Mouse (Mus musculus): ENCODE data around the gene Trdmt1. TPM values are rescaled to one million over a fixed set of nuclear protein-coding genes. Genes with fewer than 3 reads are reported as not detected.

Trdmt1 gene
- total and polyA plus RNA-seq, 2 experiments from 2014 or later = 10.3 to 19.0 TPM

DNA sequence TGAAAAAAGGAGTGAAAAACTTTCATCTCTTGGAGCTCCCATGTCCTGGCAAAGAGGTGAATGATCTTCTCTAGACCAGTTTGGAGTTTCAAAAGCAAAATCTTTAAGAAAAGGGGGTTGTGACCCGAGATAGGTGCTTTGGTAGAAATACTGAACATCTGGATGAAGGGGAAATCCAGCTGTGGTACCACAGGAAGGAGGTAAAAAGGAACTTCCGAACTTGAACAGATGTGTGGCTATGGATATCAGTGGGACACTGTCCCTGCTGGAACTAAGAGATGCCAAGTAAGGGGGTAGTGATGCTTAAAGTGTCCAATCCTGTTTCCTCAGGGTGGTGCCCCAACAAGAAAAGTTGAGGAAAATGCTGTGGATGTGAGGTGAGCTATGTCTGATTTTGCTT lies 25.7 kb upstream of the Trdmt1 start:
- ATAC-seq (ENCODE audit: insufficient read depth, low read depth) (no peak), DNase-seq (ENCODE audit: low spot score) (no peak)
- Histone ChIP-seq H3K36me3 (replicated peaks; ENCODE audit: control insufficient read depth, insufficient read depth, low read length) (no peaks in the 10 kb centered on the region), H3K4me2 (ENCODE audit: low read depth, low read length) (no peak overlapping the region), H3K27ac (ENCODE audit: low read depth) (no peak overlapping the region), H3K4me3 (ENCODE audit: low read depth, low read length) (no peak overlapping the region), H3K9ac (replicated peaks; ENCODE audit: low read depth, low read length) (no peak overlapping the region), H3K9me3 (replicated peaks; ENCODE audit: control insufficient read depth, low read length) (no peaks in the 10 kb centered on the region), H3K27me3 (ENCODE audit: control insufficient read depth, insufficient read depth, low read length) (no peaks in the 10 kb centered on the region), H3K4me1 (ENCODE audit: control insufficient read depth, insufficient read depth) (peaks cover 10% of the 10 kb centered on the region)
- TF ChIP-seq EP300 (IDR thresholded peaks at IDR 0.05; ENCODE audit: low read depth) = no peak
- 68% methylated on average over 2 of the region's 2 CpGs for WGBS

DNA sequence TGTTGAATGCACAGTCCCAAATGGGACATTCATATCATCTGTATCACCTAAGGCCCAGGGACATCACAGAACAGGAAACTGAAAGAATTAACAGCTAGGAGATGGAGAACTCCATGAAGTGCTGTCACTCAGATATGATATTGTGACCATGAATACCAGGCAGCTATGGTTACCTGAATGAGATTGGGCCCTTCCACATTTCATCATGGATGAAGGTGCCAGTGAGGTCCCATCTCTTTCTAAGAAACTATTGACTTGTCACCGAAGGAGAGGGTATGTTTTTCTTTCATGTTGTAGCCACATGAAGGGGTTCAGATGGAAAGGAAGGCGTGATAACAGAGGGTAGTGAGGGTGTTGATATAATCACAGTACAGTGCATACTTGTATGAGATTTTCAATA lies 15.9 kb upstream of the Trdmt1 start:
- Histone ChIP-seq H3K27ac (ENCODE audit: low read depth) (no peak overlapping the region), H3K9ac (replicated peaks; ENCODE audit: low read depth, low read length) (no peak overlapping the region), H3K4me2 (ENCODE audit: low read depth, low read length) (no peak overlapping the region), H3K27me3 (ENCODE audit: control insufficient read depth, insufficient read depth, low read length) (no peaks in the 10 kb centered on the region), H3K4me1 (ENCODE audit: control insufficient read depth, insufficient read depth) (no peaks in the 10 kb centered on the region), H3K9me3 (replicated peaks; ENCODE audit: control insufficient read depth, low read length) (no peaks in the 10 kb centered on the region), H3K4me3 (ENCODE audit: low read depth, low read length) (no peak overlapping the region), H3K36me3 (replicated peaks; ENCODE audit: control insufficient read depth, insufficient read depth, low read length) (no peaks in the 10 kb centered on the region)
- DNase-seq (ENCODE audit: low spot score) = no peak
- TF ChIP-seq EP300 (IDR thresholded peaks at IDR 0.05; ENCODE audit: low read depth) = no peak
- no peak for TF ChIP-seq CTCF (IDR thresholded peaks at IDR 0.05; ENCODE audit: low read depth)
- ATAC-seq (ENCODE audit: insufficient read depth, low read depth) = no peak
- WGBS = 68% methylated on average over 2 of the region's 2 CpGs

DNA sequence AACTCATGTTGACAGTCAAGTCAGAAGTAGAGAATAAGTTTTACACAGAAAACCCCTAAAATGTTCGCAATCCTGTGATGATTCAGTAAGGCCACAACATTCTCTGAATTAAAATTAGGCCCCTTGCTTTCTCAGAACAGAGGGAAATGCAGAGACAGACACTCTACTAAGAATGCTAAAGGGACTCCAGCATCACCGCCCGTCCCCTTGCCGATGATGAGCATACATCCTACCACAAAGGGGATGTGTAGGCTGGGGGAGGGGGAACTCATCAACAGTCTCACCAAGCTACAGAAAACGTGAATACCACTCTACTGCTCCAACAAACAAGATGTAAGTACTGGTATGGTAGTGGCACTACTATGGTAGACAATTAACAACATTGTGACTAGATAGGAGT lies 15.3 kb upstream of the Trdmt1 start:
- no peak overlapping the region for H3K4me3 ChIP-seq (ENCODE audit: low read depth, low read length)
- 82% methylated on average over 5 of the region's 5 CpGs for WGBS
- H3K36me3 ChIP-seq (replicated peaks; ENCODE audit: control insufficient read depth, insufficient read depth, low read length) = no peaks in the 10 kb centered on the region
- TF ChIP-seq CTCF (IDR thresholded peaks at IDR 0.05; ENCODE audit: low read depth) = no peak
- TF ChIP-seq EP300 (IDR thresholded peaks at IDR 0.05; ENCODE audit: low read depth) = no peak
- ATAC-seq (ENCODE audit: insufficient read depth, low read depth) = no peak
- no peaks in the 10 kb centered on the region for H3K4me1 ChIP-seq (ENCODE audit: control insufficient read depth, insufficient read depth)
- H3K27ac ChIP-seq (ENCODE audit: low read depth) = no peak overlapping the region
- no peak overlapping the region for H3K9ac ChIP-seq (replicated peaks; ENCODE audit: low read depth, low read length)
- no peaks in the 10 kb centered on the region for H3K9me3 ChIP-seq (replicated peaks; ENCODE audit: control insufficient read depth, low read length)
- no peak for DNase-seq (ENCODE audit: low spot score)
- no peak overlapping the region for H3K4me2 ChIP-seq (ENCODE audit: low read depth, low read length)
- no peaks in the 10 kb centered on the region for H3K27me3 ChIP-seq (ENCODE audit: control insufficient read depth, insufficient read depth, low read length)

DNA sequence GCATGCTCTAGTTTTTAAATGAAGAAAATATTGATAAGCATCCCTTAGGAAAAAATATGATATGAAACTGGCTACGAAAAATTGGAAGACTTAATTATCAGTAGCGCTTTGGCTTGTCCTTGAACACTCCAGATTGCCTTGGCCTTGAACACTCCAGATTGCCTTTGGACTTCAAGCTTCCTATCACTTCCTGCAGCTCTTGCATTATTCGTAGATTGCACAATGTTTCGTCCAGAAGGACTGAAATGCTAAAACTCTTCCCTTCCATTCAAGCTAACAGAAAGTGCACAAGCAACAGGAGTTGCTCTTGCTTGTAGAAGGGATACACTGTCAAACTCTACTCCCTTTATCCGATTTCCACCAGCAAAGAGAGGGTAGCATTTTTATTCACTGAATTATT lies 14.8 kb upstream of the Trdmt1 start:
- H3K9ac ChIP-seq (replicated peaks; ENCODE audit: low read depth, low read length) = no peak overlapping the region
- TF ChIP-seq EP300 (IDR thresholded peaks at IDR 0.05; ENCODE audit: low read depth) = no peak
- 57% methylated on average over 5 of the region's 5 CpGs for WGBS
- H3K27ac ChIP-seq (ENCODE audit: low read depth) = peak overlapping the region; percentile 67; the same call in 1 of the 2 replicates
- no peaks in the 10 kb centered on the region for H3K36me3 ChIP-seq (replicated peaks; ENCODE audit: control insufficient read depth, insufficient read depth, low read length)
- DNase-seq (ENCODE audit: low spot score) (no peak), ATAC-seq (ENCODE audit: insufficient read depth, low read depth) (no peak)
- H3K27me3 ChIP-seq (ENCODE audit: control insufficient read depth, insufficient read depth, low read length) = no peaks in the 10 kb centered on the region
- H3K4me2 ChIP-seq (ENCODE audit: low read depth, low read length) = no peak overlapping the region
- H3K4me1 ChIP-seq (ENCODE audit: control insufficient read depth, insufficient read depth) = no peaks in the 10 kb centered on the region
- H3K9me3 ChIP-seq (replicated peaks; ENCODE audit: control insufficient read depth, low read length) = no peaks in the 10 kb centered on the region
- H3K4me3 ChIP-seq (ENCODE audit: low read depth, low read length) = no peak overlapping the region

DNA sequence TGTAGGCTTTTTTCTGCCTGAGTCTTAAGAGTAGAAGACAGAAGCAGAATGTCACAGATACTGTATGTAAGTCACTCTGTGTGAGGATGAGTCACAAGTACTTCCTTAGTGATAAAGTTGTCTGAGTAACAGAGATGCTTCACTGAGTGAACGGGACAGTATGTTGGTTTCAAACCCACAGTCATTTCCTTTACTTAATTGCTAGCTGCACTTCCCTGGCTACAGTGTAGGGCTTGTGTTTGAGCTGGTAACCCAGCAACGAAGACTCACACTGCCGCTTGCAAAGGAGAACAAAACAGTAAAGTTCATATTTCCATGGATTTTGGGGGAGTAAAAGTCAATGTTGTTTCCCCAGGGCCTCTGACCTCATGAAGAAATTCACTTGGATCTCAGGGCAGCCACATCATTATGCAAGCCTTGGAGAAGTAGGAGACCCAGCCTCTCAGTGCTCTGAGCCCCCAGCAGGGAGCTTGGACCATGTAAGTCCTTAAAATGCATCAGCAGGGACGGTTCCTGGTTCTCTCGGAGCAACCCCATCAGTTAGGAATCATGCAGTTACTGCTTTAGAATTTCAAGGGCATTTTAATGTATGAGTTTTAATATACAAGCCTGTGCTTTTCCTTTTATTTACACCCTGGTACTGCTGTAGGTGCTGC lies 14.3 kb upstream of the Trdmt1 start:
- H3K9me3 ChIP-seq (replicated peaks; ENCODE audit: control insufficient read depth, low read length) = no peaks in the 10 kb centered on the region
- ATAC-seq (ENCODE audit: insufficient read depth, low read depth) (peak; percentile 68), DNase-seq (ENCODE audit: low spot score) (peak; percentile 50)
- 37% methylated on average over 5 of the region's 5 CpGs for WGBS
- peak overlapping the region; percentile 67 for H3K27ac ChIP-seq (ENCODE audit: low read depth)
- H3K4me1 ChIP-seq (ENCODE audit: control insufficient read depth, insufficient read depth) = 0 out of 2 replicates have a peak, but pooled peaks cover 4% of the 10 kb centered on the region
- no peak for TF ChIP-seq CTCF (IDR thresholded peaks at IDR 0.05; ENCODE audit: low read depth)
- no peak for TF ChIP-seq EP300 (IDR thresholded peaks at IDR 0.05; ENCODE audit: low read depth)
- no peak overlapping the region for H3K4me3 ChIP-seq (ENCODE audit: low read depth, low read length)
- no peaks in the 10 kb centered on the region for H3K27me3 ChIP-seq (ENCODE audit: control insufficient read depth, insufficient read depth, low read length)
- no peak overlapping the region for H3K4me2 ChIP-seq (ENCODE audit: low read depth, low read length)
- no peak overlapping the region for H3K9ac ChIP-seq (replicated peaks; ENCODE audit: low read depth, low read length)
- H3K36me3 ChIP-seq (replicated peaks; ENCODE audit: control insufficient read depth, insufficient read depth, low read length) = no peaks in the 10 kb centered on the region
